Mouse (Mus musculus) stomach, postnatal 0 days (tissue): ENCODE measurements around the gene Cct3. TPM values are rescaled to one million over a fixed set of nuclear protein-coding genes. Genes with fewer than 3 reads are reported as not detected.
A peak's percentile ranks its signal among the peaks of the same experiment; 100 is the strongest.

ENCODE experiments used
- ATAC-seq: fragments of 200-750 bp; cut with Nextera tagmentation; 2 replicates; pipeline ENCODE4 v1.8.0; 2017; ENCODE audit not compliant: low FRiP score, low TSS enrichment
- DNase-seq: peaks from one replicate; pipeline ENCODE4 v3.0.0-alpha.2; 2016; ENCODE audit warnings: low spot score
- H3K27ac ChIP-seq: fragments of 300-500 bp; sonication (generic); replicated peaks from 2 replicates; pipeline ENCODE4 v1.5.1; 2014; ENCODE audit warnings: mild to moderate bottlenecking, control low read depth
- H3K27me3 ChIP-seq: fragments of 300-500 bp; sonication (generic); 2 replicates; pipeline ENCODE4 v1.6.1; 2014; ENCODE audit warnings: low read length; ENCODE audit not compliant: control insufficient read depth, insufficient read depth
- H3K36me3 ChIP-seq: fragments of 300-500 bp; sonication (generic); 2 replicates; pipeline ENCODE4 v1.6.1; 2014; ENCODE audit warnings: low read length, mixed read lengths; ENCODE audit not compliant: control insufficient read depth, insufficient read depth
- H3K4me1 ChIP-seq: fragments of 300-500 bp; sonication (generic); replicated peaks from 2 replicates; pipeline ENCODE4 v1.6.1; 2014; ENCODE audit warnings: antibody characterized with exemption; ENCODE audit not compliant: control insufficient read depth, insufficient read depth
- H3K4me2 ChIP-seq: fragments of 300-500 bp; sonication (generic); replicated peaks from 2 replicates; pipeline ENCODE4 v1.6.1; 2014; ENCODE audit warnings: low read depth, mild to moderate bottlenecking, control low read depth, moderate library complexity
- H3K4me3 ChIP-seq: fragments of 300-500 bp; sonication (generic); 2 replicates; pipeline ENCODE4 v1.5.1; 2014; ENCODE audit warnings: low read depth, low read length, control low read depth
- H3K9ac ChIP-seq: fragments of 300-500 bp; sonication (generic); 2 replicates; pipeline ENCODE4 v1.6.1; 2014; ENCODE audit warnings: mild to moderate bottlenecking, low read length, control low read depth, mixed read lengths
- H3K9me3 ChIP-seq: fragments of 300-500 bp; sonication (generic); 2 replicates; pipeline ENCODE4 v1.6.1; 2016; ENCODE audit warnings: low read length; ENCODE audit not compliant: control insufficient read depth
- CTCF ChIP-seq: IDR thresholded peaks from 2 replicates; pipeline ENCODE4 v1.5.1; 2016; ENCODE audit warnings: antibody characterized with exemption, low read depth, mild to moderate bottlenecking, moderate library complexity
- EP300 ChIP-seq: optimal IDR thresholded peaks from 2 replicates; pipeline ENCODE3; 2016; ENCODE audit warnings: antibody characterized with exemption
- WGBS: fragments of 180-500 bp; shearing (Covaris S2); extraction: QIAGEN DNeasy Blood & Tissue Kit; methylation state at CpG from one replicate; pipeline ENCODE4 v1.1.7; 2014; 5-methylcytosine and 5-hydroxymethylcytosine counted together
- polyA plus RNA-seq: library from polyadenylated mRNA; unstranded; fragments of >200 nt; fragmentation: Nextera tagmentation; extraction: Ambion mirVana; gene quantifications from 2 replicates; pipeline ENCODE4 v1.2.1, GENCODE M21; 2015

Gene Cct3
- polyA plus RNA-seq, 1 experiment from 2014 or later, result 233 TPM

- peaks cover 75% of the 10 kb centered on the region for H3K36me3 ChIP-seq
- H3K4me3 ChIP-seq, result no peak overlapping the region
- H3K9me3 ChIP-seq, result no peaks in the 10 kb centered on the region
- 82% methylated on average over 13 of the region's 13 CpGs for WGBS
- H3K4me1 ChIP-seq, result no peaks in the 10 kb centered on the region
- TF ChIP-seq EP300, result no peak
- no peak for TF ChIP-seq CTCF
- ATAC-seq (no peak), DNase-seq (no peak)
- H3K27me3 ChIP-seq, result no peaks in the 10 kb centered on the region
- no peak overlapping the region for H3K9ac ChIP-seq
- no peak overlapping the region for H3K4me2 ChIP-seq
- H3K27ac ChIP-seq, result no peak overlapping the region
Observed at GRCm38 (mm10) chr3:88350732-88351131, 53.8 kb downstream of the Cct3 start.

GRCm38 (mm10) chr3:88352907-88353306 lies 56.0 kb downstream of the Cct3 start:
- peaks cover 76% of the 10 kb centered on the region for H3K36me3 ChIP-seq
- no peak overlapping the region for H3K4me3 ChIP-seq
- DNase-seq (no peak), ATAC-seq (no peak)
- H3K4me1 ChIP-seq, result no peaks in the 10 kb centered on the region
- H3K9ac ChIP-seq, result no peak overlapping the region
- TF ChIP-seq EP300 (no peak), CTCF (no peak)
- H3K27ac ChIP-seq, result no peak overlapping the region
- 82% methylated on average over 9 of the region's 9 CpGs for WGBS
- H3K9me3 ChIP-seq, result no peaks in the 10 kb centered on the region
- H3K27me3 ChIP-seq, result no peaks in the 10 kb centered on the region
- no peak overlapping the region for H3K4me2 ChIP-seq

GRCm38 (mm10) chr3:88354396-88355165 lies 57.7 kb downstream of the Cct3 start:
- DNase-seq, result no peak
- H3K27ac ChIP-seq, result no peak overlapping the region
- no peak overlapping the region for H3K4me2 ChIP-seq
- no peaks in the 10 kb centered on the region for H3K9me3 ChIP-seq
- H3K9ac ChIP-seq, result no peak overlapping the region
- 94% methylated on average over 8 of the region's 8 CpGs for WGBS
- ATAC-seq, result no peak
- H3K27me3 ChIP-seq, result no peaks in the 10 kb centered on the region
- H3K4me3 ChIP-seq, result no peak overlapping the region
- no peaks in the 10 kb centered on the region for H3K4me1 ChIP-seq
- peaks cover 82% of the 10 kb centered on the region for H3K36me3 ChIP-seq
- TF ChIP-seq EP300, result no peak
- TF ChIP-seq CTCF, result peak; percentile 49

GRCm38 (mm10) chr3:88359584-88359983 lies 62.7 kb downstream of the Cct3 start:
- Histone ChIP-seq H3K27ac (no peak overlapping the region), H3K4me1 (peaks cover 2% of the 10 kb centered on the region; the same call in 1 of the 2 replicates), H3K9me3 (no peaks in the 10 kb centered on the region), H3K4me2 (no peak overlapping the region), H3K4me3 (no peak overlapping the region), H3K9ac (no peak overlapping the region), H3K27me3 (no peaks in the 10 kb centered on the region), H3K36me3 (peaks cover 65% of the 10 kb centered on the region)
- DNase-seq (no peak), ATAC-seq (no peak)
- no peak for TF ChIP-seq CTCF
- no peak for TF ChIP-seq EP300
- WGBS, result 65% methylated on average over 5 of the region's 5 CpGs

- peaks cover 3% of the 10 kb centered on the region; the same call in 1 of the 2 replicates for H3K4me1 ChIP-seq
- ATAC-seq (no peak), DNase-seq (no peak)
- no peak overlapping the region for H3K9ac ChIP-seq
- no peak overlapping the region for H3K27ac ChIP-seq
- H3K4me3 ChIP-seq, result no peak overlapping the region
- H3K36me3 ChIP-seq, result peaks cover 61% of the 10 kb centered on the region
- H3K27me3 ChIP-seq, result no peaks in the 10 kb centered on the region
- no peak overlapping the region for H3K4me2 ChIP-seq
- WGBS, result 71% methylated on average over 3 of the region's 3 CpGs
- H3K9me3 ChIP-seq, result no peaks in the 10 kb centered on the region
- TF ChIP-seq EP300 (no peak), CTCF (no peak)
Observed at GRCm38 (mm10) chr3:88359989-88360388, 63.1 kb downstream of the Cct3 start.

GRCm38 (mm10) chr3:88361096-88361495 lies 64.2 kb downstream of the Cct3 start:
- ATAC-seq, result no peak
- Histone ChIP-seq H3K27ac (no peak overlapping the region), H3K36me3 (peaks cover 52% of the 10 kb centered on the region), H3K4me3 (no peak overlapping the region), H3K9me3 (no peaks in the 10 kb centered on the region), H3K27me3 (no peaks in the 10 kb centered on the region), H3K4me2 (no peak overlapping the region), H3K9ac (no peak overlapping the region), H3K4me1 (peaks cover 3% of the 10 kb centered on the region; the same call in 1 of the 2 replicates)
- 72% methylated on average over 6 of the region's 6 CpGs for WGBS
- TF ChIP-seq CTCF (no peak), EP300 (no peak)
- no peak for DNase-seq
